Mouse (Mus musculus) G1E (cell line): Measurements from ENCODE around the gene Ing5.

Experiments
- CTCF ChIP-seq: IDR thresholded peaks from 2 replicates; pipeline ENCODE4 v1.5.1; 2012; ENCODE audit warnings: low read depth, low read length, inconsistent platforms, mixed read lengths
- TAL1 ChIP-seq: conservative IDR thresholded peaks from 2 replicates; pipeline ENCODE4 v1.6.1; 2012; ENCODE audit warnings: low read depth, low read length, inconsistent platforms, mixed read lengths

DNA sequence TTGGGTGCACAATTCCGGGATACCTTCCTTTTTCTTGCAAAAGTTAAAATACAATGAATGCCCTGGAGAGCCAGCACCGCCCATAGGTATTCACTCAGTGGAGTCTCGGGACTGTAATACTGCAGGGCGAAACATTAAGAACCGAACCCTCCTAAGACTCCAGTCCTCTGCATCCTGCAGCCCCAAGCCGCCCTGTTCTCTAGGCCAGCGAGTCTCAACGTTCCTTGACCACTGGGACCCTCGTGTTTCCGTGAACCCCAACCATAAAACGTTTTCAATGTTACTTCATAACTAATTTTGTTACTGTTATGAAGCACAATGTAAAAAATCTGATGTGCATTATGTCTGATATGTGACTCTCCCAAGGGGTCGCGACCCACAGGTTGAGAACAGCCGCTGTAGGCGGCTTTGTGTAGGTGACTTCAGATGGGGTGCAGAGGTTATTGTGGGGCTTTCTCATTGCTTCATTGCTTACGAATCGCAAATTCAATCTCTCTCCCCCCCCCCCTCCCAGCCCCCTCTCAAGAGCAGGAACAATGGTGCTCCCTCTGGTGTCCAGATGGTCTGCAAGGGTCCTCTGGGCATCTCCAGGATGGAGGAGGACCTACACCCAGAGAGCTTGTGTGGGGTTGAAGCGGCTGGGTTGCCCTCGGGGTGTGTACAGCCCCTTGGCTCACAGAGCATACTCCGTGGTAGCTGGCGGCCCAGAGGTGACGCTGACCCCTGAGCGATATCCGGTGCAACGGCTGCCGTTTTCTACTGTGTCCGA is 22.2 kb downstream of the Ing5 start:
- TF ChIP-seq TAL1 (no peak), CTCF (no peak)
